Mouse (Mus musculus) gastrocnemius, adult 18-20 months (tissue): ENCODE measurements around the gene Sgsh. TPM values are rescaled to one million over a fixed set of nuclear protein-coding genes. Genes with fewer than 3 reads are reported as not detected.

ENCODE experiments used
- DNase-seq: peaks from one replicate; pipeline ENCODE4 v3.0.0; 2021; ENCODE audit warnings: low spot score
- total RNA-seq, 2 experiments: library from RNA; stranded (reverse); gene quantifications; 2 replicates each; pipeline ENCODE4 v1.2.3; 2021

Sgsh gene
- total RNA-seq, 2 experiments from 2014 or later: 3.3 to 3.4 TPM

DNA sequence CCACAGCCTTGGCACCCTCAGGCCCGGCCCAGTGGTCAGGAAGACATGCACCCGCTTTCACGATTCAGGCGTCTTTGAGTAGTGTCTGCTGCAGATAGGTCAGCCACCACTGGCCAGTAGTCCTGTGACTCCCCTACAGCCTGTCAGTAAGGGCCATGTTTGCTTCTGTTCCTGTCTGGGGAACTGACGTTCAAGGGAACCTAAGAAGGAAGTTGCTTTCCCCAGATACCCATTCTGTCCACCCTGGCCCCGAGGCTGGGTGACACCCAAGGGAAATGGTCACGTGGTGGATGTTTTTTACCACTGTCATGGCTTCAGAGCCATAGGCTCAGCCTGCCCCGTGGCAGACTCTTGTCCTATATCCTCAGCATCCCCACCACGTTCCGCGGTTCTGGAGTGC, 22.0 kb upstream of the Sgsh start:
- no peak for DNase-seq

- no peak for DNase-seq
These were observed 20.1 kb upstream of the Sgsh start for GRCm38 (mm10) chr11:119375425-119375824.

GRCm38 (mm10) chr11:119363534-119364145, 8.3 kb upstream of the Sgsh start:
- DNase-seq: peak; percentile 66

DNA sequence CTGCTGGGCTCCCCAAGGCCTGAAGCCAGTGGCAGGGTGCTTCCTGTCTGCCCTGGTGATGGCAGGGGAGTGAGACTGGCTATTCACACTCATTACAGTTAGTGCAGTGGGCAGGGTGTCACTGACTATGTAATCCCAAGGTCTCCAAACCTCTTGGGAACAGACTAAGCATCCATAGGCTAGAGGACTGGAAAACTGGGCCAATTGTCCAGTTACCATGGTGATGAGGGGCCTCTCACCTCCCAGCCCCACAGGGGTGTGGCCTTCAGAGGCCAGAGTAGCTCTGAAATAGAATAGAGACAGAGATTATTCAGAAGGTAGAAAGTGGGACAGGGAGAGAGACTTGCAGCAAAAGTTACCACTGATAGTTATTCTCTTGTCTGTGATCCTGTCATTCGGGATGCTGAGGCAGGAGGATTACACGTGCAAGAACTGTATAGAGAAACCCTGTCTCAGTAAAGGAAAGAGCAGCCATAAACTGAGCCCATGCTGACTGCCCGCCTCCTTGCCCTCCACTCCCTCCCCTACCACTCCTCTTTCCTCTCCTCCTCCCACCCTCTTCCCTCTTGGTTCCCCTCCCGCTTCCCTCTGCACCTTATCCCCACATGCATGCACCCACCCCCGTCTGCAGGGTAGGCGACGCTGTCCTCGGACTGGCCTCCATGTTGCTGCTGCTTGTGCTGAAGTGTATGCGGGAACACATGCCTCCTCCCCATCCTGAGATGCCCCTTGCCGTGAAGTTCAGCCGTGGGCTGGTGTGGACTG, 7.6 kb upstream of the Sgsh start:
- no peak for DNase-seq

- DNase-seq: no peak
These were observed 3.8 kb upstream of the Sgsh start for GRCm38 (mm10) chr11:119359089-119359488.

- no peak for DNase-seq
These were observed 416 bp downstream of the Sgsh start for GRCm38 (mm10) chr11:119354798-119355442.

GRCm38 (mm10) chr11:119353946-119354345, 1.4 kb downstream of the Sgsh start:
- no peak for DNase-seq

GRCm38 (mm10) chr11:119352113-119352512, 3.2 kb downstream of the Sgsh start:
- DNase-seq: no peak

DNA sequence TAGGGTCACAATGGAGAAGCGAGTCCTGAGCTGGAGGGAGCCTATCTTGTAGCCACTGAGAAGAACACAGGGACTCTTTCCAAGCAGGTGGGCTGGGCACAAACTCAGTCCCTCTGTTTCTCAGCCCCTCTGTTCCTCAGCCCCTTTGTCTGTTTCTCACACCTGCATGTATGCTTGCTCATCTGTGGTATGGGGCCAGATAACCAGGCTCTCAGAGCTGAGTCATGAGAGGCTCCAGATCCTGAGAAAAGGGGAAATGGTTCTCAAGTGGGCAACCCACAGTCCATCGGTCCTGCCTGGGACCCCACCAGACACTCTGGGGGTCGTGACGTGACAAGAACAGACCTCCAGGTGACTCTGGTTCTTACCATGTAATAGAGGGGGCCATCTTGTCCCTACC, 8.2 kb downstream of the Sgsh start:
- no peak for DNase-seq

GRCm38 (mm10) chr11:119344865-119345264, 10.5 kb downstream of the Sgsh start:
- no peak for DNase-seq

GRCm38 (mm10) chr11:119344178-119344577, 11.2 kb downstream of the Sgsh start:
- DNase-seq: peak; percentile 21

GRCm38 (mm10) chr11:119339637-119340036, 15.7 kb downstream of the Sgsh start:
- DNase-seq: peak; percentile 71

DNA sequence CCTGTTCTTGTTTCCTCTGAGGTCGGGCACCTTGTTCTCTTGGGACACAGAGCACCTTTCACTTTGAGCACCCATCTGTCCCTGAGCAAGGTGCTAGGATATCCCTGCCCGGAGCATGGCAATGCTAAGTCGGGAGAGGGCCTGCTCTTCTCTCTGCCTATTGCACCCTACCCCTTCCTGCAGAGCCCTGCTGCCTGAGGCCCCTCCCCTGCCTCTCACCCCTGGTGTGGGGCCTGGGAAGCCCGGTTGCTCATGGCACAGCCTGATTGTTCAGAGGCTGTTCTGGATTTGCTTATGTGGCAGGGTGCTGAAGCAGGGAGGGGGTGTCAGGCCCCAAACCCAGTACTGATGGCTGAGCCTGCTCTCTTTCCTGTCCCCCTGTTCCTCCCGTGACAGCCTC, 16.2 kb downstream of the Sgsh start:
- no peak for DNase-seq

- DNase-seq: no peak
These were observed 16.9 kb downstream of the Sgsh start for GRCm38 (mm10) chr11:119338271-119339059.

- no peak for DNase-seq
These were observed 23.4 kb downstream of the Sgsh start for GRCm38 (mm10) chr11:119331970-119332369.

GRCm38 (mm10) chr11:119330592-119330991, 24.7 kb downstream of the Sgsh start:
- DNase-seq: no peak

DNA sequence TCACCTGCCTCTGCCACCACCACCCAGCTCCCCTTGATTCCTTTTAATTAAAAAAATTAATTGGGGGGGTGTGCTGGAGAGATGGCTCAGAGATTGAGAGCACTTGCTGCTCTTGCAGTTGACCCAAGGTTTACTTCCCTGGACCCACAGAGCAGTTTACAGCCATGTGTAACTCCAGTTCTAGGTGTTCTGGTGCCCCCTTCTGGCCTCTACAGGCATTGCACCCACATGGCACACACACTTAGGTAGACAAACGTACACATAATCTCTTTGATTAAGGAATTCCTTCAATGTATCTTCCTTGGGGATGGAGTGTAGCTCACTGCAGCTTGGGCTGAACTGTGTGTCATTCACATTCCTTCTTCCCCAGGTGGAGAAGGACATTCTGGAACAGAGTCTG, 30.3 kb downstream of the Sgsh start:
- DNase-seq: no peak

- no peak for DNase-seq
These were observed 32.8 kb downstream of the Sgsh start for GRCm38 (mm10) chr11:119322521-119322920.

- peak; percentile 61 for DNase-seq
These were observed 38.6 kb downstream of the Sgsh start for GRCm38 (mm10) chr11:119316720-119317119.

- DNase-seq: peak; percentile 23
These were observed 40.9 kb downstream of the Sgsh start for GRCm38 (mm10) chr11:119314252-119314936.

GRCm38 (mm10) chr11:119310621-119311020, 44.7 kb downstream of the Sgsh start:
- no peak for DNase-seq
